Mouse (Mus musculus): Measurements from ENCODE around the gene Phc3.

DNA sequence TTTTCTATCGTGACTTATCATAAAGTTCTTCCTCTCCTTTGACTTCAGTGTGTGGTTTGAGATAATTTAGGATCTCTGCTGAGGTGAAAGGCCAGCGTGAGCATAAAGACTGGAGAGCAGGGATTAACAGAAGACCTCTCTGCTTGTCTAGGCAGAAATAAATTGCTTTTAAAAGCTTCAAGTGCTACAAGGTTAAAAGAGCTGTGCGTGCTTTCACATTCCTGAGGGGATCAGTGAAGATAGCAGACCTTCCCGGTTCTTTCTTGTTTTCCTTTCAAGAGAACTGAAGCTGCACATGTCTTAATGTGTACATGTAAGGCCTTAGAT lies 27.4 kb upstream of the Phc3 start:
- no peak for TF ChIP-seq CTCF (IDR thresholded peaks at IDR 0.05; ENCODE audit: low read depth)
- TF ChIP-seq EP300 (IDR thresholded peaks at IDR 0.05; ENCODE audit: low read depth): no peak
